Mouse (Mus musculus) testis, adult 2 months (tissue): ENCODE data around the gene Msrb3.
A peak's percentile ranks its signal among the peaks of the same experiment; 100 is the strongest.

Source experiments
- CTCF ChIP-seq: fragments of 200-500 bp; IDR thresholded peaks from 2 replicates; pipeline ENCODE4 v1.5.1; 2012; ENCODE audit warnings: low read depth, mild to moderate bottlenecking, inconsistent platforms, low read length, moderate library complexity; ENCODE audit not compliant: control insufficient read depth, insufficient read depth, insufficient replicate concordance
- POLR2A ChIP-seq: fragments of 200-500 bp; IDR thresholded peaks from 2 replicates; pipeline ENCODE4 v1.6.1; 2012; ENCODE audit warnings: low read depth, mild to moderate bottlenecking, inconsistent platforms, low read length, moderate library complexity; ENCODE audit not compliant: control insufficient read depth

GRCm38 (mm10) chr10:120898785-120899762 lies at the start of gene Msrb3:
- no peak for TF ChIP-seq CTCF
- TF ChIP-seq POLR2A = peak; percentile 56
